ENCODE assay signal across 9 mouse cellular contexts in the genomic region with DNA sequence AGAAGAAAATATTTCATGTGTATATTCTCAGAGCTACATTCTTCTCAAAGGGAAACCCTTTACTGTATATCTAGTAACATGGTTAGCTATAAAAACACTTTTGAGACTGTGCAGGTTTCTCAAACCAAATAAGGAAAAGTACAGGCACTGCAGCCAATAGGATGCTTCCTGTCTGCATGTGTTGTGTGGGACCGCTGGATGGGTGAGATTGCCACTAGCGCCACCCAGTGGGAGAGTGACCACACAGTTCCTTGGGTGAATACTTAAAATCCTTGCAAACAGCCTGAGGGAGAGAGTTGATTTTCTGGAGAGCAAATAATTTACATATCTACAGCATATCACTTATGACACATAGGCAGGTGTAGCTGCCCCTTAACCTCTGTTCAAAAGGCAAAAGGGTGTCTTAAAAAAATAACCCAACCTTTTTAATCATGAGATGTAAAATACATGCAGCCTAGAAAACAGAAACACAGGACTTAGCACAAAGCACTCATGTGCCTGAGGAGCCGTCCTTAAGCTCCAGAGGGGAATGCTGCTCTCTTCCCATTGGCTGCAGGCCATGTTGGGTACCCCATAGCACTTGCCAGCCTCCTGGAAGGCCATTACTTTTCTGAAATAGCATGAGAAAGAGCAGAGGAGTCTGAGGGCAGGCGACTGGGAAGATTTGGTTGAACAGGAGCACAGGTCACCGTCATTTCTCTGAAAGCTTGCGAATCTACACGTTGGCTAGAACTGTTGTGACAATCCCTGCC. TPM values are rescaled to one million over a fixed set of nuclear protein-coding genes. Genes with fewer than 3 reads are reported as not detected.
A peak's percentile ranks its signal among the peaks of the same experiment; 100 is the strongest.
DNase-seq lines count a peak whose midpoint lies in the region; ATAC-seq and TF ChIP-seq lines count a peak whose summit lies in the region.
"Had no signal": no experiment of that assay in that cellular context is flagged by ENCODE, and none has a peak within 500 bp of the region (broad histone marks: within the 10 kb centered on the region; RNA-seq: fewer than 3 reads in every experiment).

No protein-coding gene starts in this region.

- no peak for ATAC-seq in CD4-positive, CD25-positive, alpha-beta regulatory T cell, adult 4 months
- ATAC-seq in G1E (ENCODE audit: extremely low read depth, insufficient number of reproducible peaks, low FRiP score, poor library complexity, severe bottlenecking): peak; percentile 61; the same call in 1 of the 2 replicates
- peak; percentile 42; the same call in 1 of the 2 replicates for ATAC-seq in lung, embryonic 15.5 days (ENCODE audit: borderline replicate concordance, extremely low read depth, low FRiP score, low TSS enrichment)
- peak; percentile 53; the same call in 1 of the 2 replicates for ATAC-seq in stomach, embryonic 14.5 days (ENCODE audit: insufficient number of reproducible peaks, insufficient read depth, low FRiP score, low read depth)

- H3K36me3 ChIP-seq in G1E (replicated peaks): no peaks in the 10 kb centered on the region
- no peaks in the 10 kb centered on the region for H3K36me3 ChIP-seq in lung, embryonic 15.5 days
- H3K36me3 ChIP-seq in stomach, embryonic 14.5 days (ENCODE audit: control insufficient read depth, insufficient read depth, low read length): no peaks in the 10 kb centered on the region; the same call in 1 of the 2 replicates

- H3K4me1 ChIP-seq in G1E (ENCODE audit: insufficient read depth, low read depth, low read length): no peaks in the 10 kb centered on the region
- H3K4me1 ChIP-seq in lung, embryonic 15.5 days: no peaks in the 10 kb centered on the region
- H3K4me1 ChIP-seq in stomach, embryonic 14.5 days (ENCODE audit: control insufficient read depth, insufficient read depth, low read length): no peaks in the 10 kb centered on the region
- H3K4me1 ChIP-seq: limb, embryonic 15.5 days had no signal

- no peaks in the 10 kb centered on the region for H3K9me3 ChIP-seq in G1E (replicated peaks)
- no peaks in the 10 kb centered on the region for H3K9me3 ChIP-seq in lung, embryonic 15.5 days
- H3K9me3 ChIP-seq in stomach, embryonic 14.5 days (ENCODE audit: control insufficient read depth, low read depth, low read length): no peaks in the 10 kb centered on the region
- H3K9me3 ChIP-seq: limb, embryonic 15.5 days had no signal

- peaks cover 4% of the 10 kb centered on the region; the same call in 1 of the 2 replicates for H3K27me3 ChIP-seq in G1E (ENCODE audit: insufficient read depth, low read length)
- no peaks in the 10 kb centered on the region for H3K27me3 ChIP-seq in lung, embryonic 15.5 days
- no peaks in the 10 kb centered on the region for H3K27me3 ChIP-seq in stomach, embryonic 14.5 days (ENCODE audit: control insufficient read depth, insufficient read depth, low read length)
- H3K27me3 ChIP-seq: limb, embryonic 15.5 days had no signal

- no peak overlapping the region for H3K9ac ChIP-seq in lung, embryonic 15.5 days
- no peak overlapping the region for H3K9ac ChIP-seq in stomach, embryonic 14.5 days (replicated peaks; ENCODE audit: low read depth, low read length)
- H3K9ac ChIP-seq: limb, embryonic 15.5 days had no signal

- DNase-seq in CD4-positive, CD25-positive, alpha-beta regulatory T cell, adult 2 months (ENCODE audit: low read depth, low spot score): peak; percentile 45
- peak; percentile 16 for DNase-seq in G1E (ENCODE audit: low spot score)
- DNase-seq in cerebellum, adult 8-10 months: peak; percentile 34
- DNase-seq in frontal cortex, postnatal 14 days (ENCODE audit: low spot score in 2 of 2): peak; percentile 25 to 36
- peak; percentile 11 for DNase-seq in kidney, adult 11 months

- H3K4me3 ChIP-seq in G1E (ENCODE audit: low read depth, low read length): no peak overlapping the region
- no peak overlapping the region for H3K4me3 ChIP-seq in lung, embryonic 15.5 days
- H3K4me3 ChIP-seq in stomach, embryonic 14.5 days (ENCODE audit: low read depth, low read length): no peak overlapping the region
- H3K4me3 ChIP-seq: limb, embryonic 15.5 days had no signal

- TF ChIP-seq CTCF in G1E (IDR thresholded peaks at IDR 0.05; ENCODE audit: low read depth, low read length): peak; percentile 32; the same call in 1 of the 2 replicates

- WGBS in lung, embryonic 15.5 days: 54% methylated on average over 7 of the region's 7 CpGs
- WGBS in stomach, embryonic 14.5 days: 60% methylated on average over 7 of the region's 7 CpGs

- H3K4me2 ChIP-seq in lung, embryonic 15.5 days: no peak overlapping the region
- no peak overlapping the region for H3K4me2 ChIP-seq in stomach, embryonic 14.5 days (replicated peaks; ENCODE audit: low read depth, low read length)
- H3K4me2 ChIP-seq: limb, embryonic 15.5 days had no signal

- H3K27ac ChIP-seq in lung, embryonic 15.5 days: no peak overlapping the region
- no peak overlapping the region for H3K27ac ChIP-seq in stomach, embryonic 14.5 days (ENCODE audit: low read length)
- H3K27ac ChIP-seq: limb, embryonic 15.5 days had no signal

RNA-seq across cellular contexts. Expression of a gene that starts 26.6 kb away (rescaled TPM):
- polyA plus RNA-seq in CD4-positive, CD25-positive, alpha-beta regulatory T cell, adult 4 months (2017; shearing (Covaris generic)): not detected
- total RNA-seq in G1E (2014; fragmentation: Nextera tagmentation) (not detected in 2 replicates), G1E (2017) (0.12 and 0.22 TPM in 2 replicates)
- polyA plus RNA-seq in G1E (2012): not detected in 2 replicates
- 3.4 and 3.5 TPM in 2 replicates for polyA plus RNA-seq in lung, embryonic 15.5 days (2015; fragmentation: Nextera tagmentation; extraction: Ambion mirVana)
- 6.6 and 9.1 TPM in 2 replicates for polyA plus RNA-seq in stomach, embryonic 14.5 days (2014; fragmentation: Nextera tagmentation; extraction: Ambion mirVana)
